Mouse (Mus musculus) heart, postnatal 14 days (tissue): Measurements from ENCODE around the gene Mbnl1. TPM values are rescaled to one million over a fixed set of nuclear protein-coding genes. Genes with fewer than 3 reads are reported as not detected.
"Not testable (repeated sequence)": the region's sequence is repeated elsewhere in the genome, so short reads cannot be mapped to it uniquely, and the experiment has no call there.

ENCODE experiments used
- DNase-seq, 2 experiments: peaks; one replicate each; pipeline ENCODE4 v3.0.0; 2021 to 2022
- intact Hi-C: fragments of 180-260 bp; cut with DNase I; formaldehyde crosslinking; loops from one replicate; pipeline ENCODE4 v1.15.1; 2025
- total RNA-seq, 2 experiments: library from RNA; stranded (reverse); gene quantifications; 2 replicates each; pipeline ENCODE4 v1.2.3; 2021

The Mbnl1 gene
- total RNA-seq, 2 experiments from 2014 or later: 182 to 189 TPM

DNA sequence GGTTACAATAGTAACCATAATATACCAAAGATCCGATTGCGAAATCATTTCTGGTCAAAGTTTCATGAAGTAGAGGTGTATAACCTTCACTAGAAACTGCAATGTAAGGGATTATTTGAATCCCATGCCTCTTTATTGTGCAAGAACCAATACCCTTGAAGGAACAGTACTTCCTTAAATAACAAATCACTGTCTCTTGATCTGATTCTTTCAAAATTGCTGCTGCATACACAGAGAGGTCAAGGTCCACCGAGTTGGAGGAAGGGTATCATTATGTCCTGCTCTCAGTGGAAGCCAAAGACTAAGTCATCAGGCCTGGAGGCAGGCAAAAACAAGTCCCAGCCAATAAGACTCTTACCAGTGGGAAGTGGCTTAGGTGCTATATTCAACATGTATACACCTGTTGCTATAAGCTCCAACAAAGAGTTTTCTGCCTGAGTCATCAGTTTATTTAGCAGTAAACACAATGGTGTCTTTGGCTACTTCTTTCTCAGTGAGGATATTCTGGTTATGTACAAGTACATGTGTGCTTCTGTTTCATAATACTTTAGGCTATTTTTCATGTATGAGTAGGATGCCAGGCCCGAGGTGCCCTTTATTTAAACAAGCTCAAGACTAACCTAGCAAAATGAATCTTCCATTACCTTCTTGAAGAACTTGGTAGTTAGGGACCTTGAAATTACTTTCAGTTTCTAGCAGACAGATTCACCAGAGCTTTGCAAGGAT is 13.5 kb downstream of the Mbnl1 start:
- no peak for DNase-seq
- intact Hi-C loops: no loop called here

DNA sequence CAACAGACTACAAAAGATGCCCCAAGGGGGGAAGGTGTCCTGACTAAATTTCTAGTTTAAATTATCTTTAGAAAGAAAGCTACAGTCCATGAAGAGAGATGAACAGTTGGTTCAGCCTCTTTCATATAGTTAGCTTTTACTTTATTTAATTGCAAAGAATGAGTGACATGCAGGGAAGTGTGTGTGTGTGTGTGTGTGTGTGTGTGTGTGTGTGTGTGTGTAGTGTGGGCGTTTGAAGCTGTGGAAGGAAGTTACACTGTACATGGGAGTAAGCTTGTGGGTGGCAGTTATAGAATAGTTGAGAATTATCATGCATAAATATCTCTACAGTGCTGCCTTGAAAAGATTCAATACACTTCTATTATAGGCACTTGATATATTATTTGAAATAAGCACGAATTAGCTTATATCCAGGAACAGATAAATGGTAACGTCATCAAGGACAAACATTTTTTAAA is 14.1 kb downstream of the Mbnl1 start:
- DNase-seq: no peak
- intact Hi-C loops: no loop called here

DNA sequence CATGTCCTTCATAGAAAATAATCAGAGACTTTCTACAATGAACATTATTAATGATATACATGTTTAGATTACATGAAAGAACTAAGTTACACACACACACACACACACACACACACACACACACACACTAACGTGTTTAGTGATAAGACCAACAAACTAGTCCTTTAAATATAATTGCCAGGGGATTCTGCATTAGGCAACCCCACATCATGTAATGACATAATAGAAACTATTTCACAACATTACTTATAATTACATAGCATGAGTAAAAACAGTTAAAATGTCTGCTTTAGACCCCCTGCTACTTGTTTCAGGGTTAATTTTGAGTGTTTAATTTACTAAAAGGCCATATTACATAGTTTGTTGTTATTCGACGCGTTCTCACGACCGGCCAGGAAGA is 16.9 kb downstream of the Mbnl1 start:
- no peak for DNase-seq
- intact Hi-C loops: no loop called here

DNA sequence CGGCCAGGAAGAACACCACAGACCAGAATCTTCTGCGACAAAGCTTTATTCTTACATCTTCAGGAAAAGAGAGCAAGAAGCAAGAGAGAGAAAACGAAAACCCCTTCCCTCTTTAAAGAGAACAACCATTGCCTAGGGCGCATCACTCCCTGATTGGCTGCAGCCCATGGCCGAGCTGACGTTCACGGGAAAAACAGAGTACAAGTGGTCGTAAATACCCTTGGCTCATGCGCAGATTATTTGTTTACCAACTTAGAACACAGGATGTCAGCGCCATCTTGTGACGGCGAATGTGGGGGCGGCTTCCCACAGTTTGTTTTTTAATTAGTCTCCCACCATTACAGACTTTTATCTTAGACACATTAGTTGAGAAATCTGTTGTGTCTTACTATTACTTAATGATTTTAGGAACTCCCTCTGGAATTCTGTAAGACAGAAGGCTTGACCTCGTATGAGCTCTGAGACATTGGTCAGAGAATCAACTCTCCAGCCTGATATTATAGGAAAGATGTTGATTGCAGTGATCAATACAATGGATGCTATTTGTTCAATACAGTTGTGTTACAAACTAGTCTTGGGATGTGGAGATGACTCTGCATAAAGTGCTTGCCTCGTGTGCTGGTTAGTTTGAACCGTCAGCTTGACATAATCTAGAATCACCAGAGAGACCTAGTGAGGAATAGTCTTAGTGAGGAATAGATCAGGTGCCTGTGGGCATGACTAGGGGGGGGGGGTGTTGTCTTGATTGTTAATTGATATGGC is 22.3 kb downstream of the Mbnl1 start:
- DNase-seq: not testable (repeated sequence)
- intact Hi-C loops: loop anchor here (5.0 kb wide), 1 partner anchor 88 kb away; no protein-coding TSS in a partner anchor

DNA sequence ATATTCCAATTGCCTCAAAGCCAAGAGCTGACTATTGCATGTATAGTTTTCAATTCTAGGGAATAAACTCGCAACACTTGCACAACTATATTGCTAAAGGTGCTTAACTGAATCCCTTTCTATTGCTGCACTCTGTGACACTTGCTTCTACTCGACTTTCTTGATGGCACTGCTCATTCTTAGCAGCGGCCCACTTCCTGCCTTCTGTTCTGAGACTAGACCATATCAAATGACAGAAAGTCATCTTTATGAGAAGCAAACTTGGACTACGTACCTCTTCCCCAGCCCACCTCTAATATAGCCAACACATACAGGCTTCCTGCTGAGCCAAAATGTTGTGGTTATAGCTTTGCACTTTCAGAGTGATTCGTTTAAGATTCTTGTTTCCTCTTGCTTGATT is 23.6 kb downstream of the Mbnl1 start:
- no peak for DNase-seq
- intact Hi-C loops: loop anchor here (5.0 kb wide), 1 partner anchor 89 kb away; no protein-coding TSS in a partner anchor

DNA sequence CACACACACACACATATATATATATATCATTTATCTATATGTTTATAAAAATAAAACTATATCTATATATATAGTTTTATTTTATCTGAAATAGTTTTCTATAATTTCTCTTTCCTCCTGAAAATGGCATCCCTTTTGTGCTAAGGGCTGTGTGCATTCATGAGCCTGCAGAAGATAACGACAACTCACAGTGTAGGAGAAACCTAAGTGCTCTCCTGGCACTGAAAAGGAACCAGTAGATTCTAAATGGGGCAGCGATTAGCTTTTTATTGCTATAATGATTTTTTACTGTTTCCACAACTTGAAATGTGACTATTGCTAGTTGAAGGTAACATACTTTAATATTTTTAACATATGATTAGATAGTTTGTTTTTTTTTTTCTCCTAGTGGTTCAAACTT is 25.5 kb downstream of the Mbnl1 start:
- intact Hi-C loops: loop anchor here (5.0 kb wide), 1 partner anchor 91 kb away; no protein-coding TSS in a partner anchor
- DNase-seq: no peak

DNA sequence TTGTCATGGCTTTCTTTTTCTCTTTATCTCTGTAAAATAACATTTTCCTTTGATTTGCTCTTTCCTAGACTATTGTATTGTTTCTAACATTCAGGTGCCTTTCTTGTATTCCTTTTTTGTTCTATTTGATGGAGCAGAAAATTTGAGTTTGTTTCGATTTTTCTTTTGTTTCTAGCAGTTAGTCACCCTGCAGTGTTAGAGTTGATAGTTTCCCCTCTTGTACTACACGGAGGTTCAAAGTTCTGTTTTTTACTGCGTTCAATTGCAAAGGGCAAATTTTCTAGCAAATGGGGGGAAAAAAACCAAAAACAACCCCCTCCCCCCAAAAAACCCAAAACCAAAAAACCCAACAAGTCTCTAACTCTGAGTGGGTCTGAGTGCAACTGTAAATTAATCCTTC is 26.0 kb downstream of the Mbnl1 start:
- DNase-seq: no peak
- intact Hi-C loops: loop anchor here (5.0 kb wide), 1 partner anchor 91 kb away; no protein-coding TSS in a partner anchor

DNA sequence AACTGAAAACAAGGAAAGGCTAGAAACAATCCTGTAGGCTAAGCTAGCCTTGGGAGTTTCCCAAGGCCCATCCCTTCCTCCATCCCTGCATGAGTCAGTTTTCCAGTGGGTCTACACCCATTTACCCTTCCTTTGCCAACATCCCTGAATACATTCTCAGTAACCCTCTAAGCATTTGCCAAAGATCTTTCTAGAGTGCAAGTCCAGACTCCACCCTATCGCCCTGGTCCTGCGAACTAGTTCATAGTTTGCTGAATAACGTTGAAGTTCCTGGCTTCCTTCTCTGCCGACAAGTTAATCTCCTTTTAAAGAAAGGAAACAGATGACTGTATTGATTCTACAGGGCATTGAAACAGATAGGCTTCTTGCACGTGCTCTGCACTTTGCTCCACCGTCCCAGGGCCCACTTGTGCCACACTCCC is 26.5 kb downstream of the Mbnl1 start:
- intact Hi-C loops: loop anchor here (5.0 kb wide), 1 partner anchor 92 kb away; no protein-coding TSS in a partner anchor
- peak in 1 of 2 experiments; percentile 28 for DNase-seq

DNA sequence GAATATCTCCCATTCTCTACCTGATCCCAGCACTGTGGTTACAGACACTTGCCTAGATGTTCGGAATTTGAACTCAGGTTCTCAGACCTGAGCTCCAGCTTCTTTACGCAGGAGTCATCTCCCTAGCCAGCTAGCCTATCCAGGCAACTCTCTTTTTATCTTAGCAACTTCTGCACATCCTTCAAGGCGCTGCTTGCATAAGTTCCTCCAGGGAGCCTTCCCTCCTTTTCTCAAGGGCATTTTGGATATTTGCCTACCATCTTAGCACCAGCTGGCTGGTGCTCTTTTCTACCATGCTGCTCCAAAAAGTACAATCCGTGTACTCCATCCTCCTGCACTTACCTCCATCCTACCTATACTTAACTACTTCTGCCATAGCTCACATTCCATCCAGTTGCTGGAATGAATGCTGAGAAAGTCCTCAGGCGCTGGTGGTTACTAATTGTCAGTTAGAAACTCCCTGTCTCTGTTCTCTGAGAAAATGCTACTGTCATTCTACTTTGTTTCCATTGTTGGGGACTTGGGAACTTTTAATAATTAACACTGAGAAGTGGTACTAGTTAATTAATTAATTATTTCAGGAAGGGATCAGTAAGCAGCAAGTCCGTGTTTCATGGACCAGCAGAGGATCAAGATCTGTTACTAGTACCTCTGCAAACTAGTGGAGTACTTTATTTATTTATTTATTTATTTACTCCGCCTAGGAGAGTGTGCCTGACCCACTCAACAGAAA is 27.3 kb downstream of the Mbnl1 start:
- intact Hi-C loops: loop anchor here (5.0 kb wide), 3 partner anchors 77 to 102 kb away; no protein-coding TSS in a partner anchor
- DNase-seq: no peak

DNA sequence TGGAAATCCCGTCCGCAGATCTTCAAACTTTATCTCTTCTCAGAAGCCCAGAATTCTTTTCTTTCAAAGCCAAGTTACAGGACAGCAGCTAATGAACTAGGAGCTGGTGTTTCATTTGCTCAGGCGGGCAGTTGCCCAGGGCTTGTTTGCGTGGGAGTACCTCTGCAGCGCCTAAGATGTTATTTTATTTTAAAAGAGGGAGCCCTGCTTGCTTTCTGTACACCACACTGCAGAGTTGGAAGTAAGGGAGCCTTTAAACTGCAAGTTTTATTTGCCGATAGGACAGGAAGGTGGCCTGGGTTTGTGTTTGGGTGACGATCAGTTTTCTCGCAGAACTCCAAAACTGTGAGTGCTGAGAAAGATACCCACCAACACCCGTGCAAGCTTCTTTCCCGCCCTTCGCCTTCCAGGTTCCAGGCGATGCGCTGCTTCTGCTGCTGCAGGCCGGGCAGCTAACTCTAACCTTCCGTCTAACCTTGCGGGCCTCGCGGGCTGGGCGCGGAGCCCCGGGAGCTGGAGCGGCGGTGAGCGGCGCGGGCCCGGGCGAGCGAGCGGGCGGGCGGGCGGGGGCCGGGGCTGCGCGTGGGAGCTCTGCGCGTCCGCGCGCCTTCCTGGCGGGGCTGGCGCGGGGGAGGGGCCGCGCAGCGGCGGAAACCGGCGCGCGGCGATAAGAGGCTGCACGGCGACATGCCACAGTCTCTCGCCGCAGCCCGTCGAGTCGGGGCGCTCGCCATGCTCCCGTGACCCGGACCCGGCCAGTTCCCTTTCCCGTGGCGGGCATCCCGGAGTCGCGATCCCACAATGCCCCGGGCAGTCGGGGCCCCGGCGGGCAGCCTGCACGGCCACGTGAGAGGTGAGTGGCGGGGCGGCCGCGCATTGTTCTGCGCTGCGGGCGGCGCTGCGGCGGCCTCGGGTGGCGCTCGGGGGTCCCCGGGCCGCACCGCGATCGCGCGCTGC is 28.2 kb downstream of the Mbnl1 start:
- peak; percentile 89 to 91 for DNase-seq
- intact Hi-C loops: loop anchor here (1.0 to 5.0 kb wide), 3 partner anchors 11 to 101 kb away; no protein-coding TSS in a partner anchor

DNA sequence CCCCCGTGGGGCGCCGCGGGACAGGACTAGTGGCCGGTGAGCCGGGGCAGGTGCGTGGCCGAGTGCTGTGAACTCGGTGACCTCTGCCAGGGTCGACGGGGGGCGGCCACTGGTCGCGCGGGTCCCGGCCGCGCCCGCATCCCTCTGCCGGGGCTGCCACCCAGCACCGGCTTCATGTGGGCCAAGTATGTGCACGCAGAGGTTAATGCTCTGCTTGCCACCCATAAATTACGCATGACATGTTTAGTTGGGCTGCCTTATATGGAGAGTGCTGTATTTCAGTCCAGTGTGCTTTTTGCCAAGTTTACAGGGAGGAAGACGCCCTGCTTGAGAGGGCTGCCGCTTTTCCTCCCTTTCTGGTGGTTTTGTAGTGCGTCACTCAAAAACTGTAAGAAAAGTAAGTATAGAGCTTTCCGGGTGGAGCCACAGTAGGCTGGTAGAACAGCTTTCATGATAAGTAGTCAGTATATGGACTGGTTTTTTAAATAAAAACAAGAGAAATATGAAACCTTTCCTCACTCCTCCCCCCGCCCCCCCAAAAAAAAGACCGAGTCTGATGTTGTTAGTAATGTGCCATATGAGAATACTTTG is 29.0 kb downstream of the Mbnl1 start:
- intact Hi-C loops: loop anchor here (1.0 to 5.0 kb wide), 3 partner anchors 11 to 101 kb away; no protein-coding TSS in a partner anchor
- DNase-seq: peak in 1 of 2 experiments; percentile 64

DNA sequence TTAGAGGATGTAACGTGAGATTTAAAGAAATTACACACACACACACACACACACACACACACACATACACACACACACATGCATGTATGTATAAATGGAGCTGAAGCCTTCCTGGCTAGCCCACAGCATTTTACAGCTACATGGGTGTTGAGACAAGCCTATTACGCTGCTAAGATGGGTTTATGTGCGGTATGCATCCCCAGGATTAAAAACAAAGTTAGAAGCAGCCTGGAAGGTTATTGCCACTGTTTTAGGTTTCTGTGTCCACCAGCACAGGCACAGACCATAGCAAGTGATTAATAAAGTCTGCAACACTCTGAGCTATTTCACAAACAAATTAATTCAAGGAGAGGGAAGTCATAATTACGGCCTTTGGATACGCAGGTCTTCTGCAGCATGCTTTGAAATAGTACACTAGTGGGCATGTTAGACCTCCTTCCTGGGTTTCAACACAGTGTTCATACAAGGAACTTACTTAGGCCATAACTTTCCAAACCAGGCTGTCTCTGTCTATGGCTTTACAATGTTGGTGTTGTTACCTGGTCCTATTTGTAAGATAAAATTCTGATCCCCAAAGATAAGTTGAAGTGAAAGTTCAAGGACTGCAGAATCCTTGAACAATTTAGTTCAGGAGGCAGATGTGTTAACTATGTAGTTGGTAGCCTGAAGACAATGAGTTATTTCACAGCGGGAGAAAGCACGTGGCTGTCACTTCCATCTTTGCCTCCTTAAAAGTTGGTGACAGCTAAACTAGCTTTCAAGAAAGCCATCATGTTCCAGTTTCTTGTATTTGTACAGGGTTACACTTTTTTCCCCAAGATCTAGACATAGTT is 29.7 kb downstream of the Mbnl1 start:
- intact Hi-C loops: loop anchor here (5.0 kb wide), 2 partner anchors 75 to 100 kb away; no protein-coding TSS in a partner anchor
- DNase-seq: no peak

DNA sequence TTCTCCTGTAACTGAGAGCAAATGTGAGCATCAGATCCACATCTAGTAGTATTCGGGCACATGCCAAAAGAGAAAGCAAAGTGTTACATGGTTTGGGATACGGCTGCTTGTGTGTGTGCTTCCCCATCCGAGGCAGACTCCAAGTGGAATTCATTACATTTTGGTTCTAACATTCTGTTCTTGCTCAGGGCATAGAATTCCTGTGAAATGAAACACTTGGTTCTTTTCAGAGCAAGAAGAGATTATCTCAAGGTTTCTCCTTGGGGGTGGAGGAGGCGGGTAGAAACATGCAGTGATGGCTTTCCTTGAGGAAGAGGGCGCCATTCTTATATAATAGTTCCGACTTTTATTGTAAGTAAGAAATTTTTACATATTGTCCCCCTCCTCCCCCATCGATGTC is 30.6 kb downstream of the Mbnl1 start:
- intact Hi-C loops: loop anchor here (5.0 kb wide), 2 partner anchors 74 to 99 kb away; no protein-coding TSS in a partner anchor
- no peak for DNase-seq

DNA sequence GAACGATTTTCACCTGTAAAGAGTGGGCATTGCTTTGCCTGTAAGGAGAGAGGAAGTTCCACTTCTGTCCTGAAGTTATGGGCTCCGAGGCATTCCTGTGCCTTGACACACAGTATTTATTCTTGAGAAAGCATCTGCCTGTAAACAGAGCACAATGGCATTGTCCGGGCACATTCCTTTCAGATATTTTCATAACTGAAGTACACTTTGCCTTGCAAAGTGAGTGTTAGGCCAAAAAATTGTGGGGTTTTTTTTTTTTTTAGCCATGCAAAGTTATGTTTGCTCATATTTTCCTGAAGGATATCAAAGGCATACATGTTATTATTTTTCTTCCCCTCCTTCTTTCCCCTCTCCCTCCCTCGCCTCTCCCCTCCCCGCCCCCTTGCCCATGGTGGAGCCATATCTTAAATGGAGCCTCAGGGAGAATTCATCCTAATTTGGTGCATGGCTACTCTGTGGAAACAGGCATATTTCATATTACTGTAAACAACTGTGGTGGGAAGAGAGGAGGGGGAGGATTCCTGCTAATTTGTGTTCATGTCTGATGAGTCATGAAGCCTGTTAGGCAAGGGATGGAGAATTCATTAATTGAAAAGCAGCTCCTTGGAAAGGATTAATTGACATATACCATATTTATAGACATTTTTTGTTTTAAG is 32.3 kb downstream of the Mbnl1 start:
- intact Hi-C loops: loop anchor here (5.0 kb wide), 2 partner anchors 72 to 97 kb away; no protein-coding TSS in a partner anchor
- DNase-seq: no peak

DNA sequence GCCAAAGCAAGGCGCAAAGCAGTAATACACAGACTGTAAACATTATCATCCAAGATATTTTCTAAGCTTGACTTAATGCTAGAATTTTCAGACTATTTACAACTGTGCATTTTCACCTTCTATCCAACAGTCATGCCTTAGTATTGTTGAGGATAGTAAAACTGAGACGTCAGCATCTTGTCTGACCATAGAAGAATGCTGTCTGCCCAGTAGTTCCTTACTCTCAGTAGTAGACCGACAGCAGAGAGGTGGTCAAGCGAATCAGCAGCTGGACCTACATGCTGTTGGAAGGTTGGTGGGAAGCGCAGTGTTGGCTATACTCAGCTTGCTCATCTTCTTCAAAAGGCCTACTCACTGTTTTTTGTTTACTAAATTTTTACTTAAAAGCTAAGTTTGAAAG is 34.2 kb downstream of the Mbnl1 start:
- no peak for DNase-seq
- intact Hi-C loops: no loop called here

DNA sequence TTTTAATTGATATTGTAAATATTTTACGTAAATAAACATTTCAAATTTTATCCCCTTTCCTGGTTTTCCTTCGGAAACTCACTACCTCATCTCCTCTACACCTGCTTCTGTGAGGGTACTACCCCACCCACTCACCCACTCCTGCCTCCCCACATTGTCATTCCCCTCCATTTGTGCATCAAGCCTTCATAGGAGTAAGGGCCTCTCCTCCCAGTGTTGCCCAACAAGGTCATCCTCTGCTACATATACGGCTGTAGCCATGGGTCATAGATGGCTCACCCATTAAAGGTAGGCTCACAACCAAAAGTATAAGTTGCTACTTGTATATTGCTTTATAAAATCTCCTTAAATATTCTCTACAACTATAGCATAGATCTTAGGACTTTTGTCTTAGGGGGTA is 34.9 kb downstream of the Mbnl1 start:
- no peak for DNase-seq
- intact Hi-C loops: no loop called here

DNA sequence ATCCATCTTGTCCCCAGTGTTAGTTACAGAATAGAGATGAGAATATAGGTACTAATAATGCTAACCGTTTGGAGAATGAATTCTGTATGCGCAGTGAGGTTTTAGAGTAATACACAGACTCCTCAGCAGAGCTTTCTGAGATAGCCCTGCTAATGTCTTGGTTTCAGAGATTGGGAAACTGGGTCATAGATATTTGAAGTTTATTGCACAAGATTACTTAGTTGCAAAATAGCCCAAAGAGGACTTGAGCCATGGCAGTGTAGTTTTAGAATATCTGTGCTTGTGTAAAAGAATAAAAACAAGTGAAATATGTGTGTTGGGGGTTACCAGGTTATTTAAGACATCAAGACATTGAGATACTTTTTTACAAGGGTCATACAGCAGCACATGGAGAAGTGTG is 35.3 kb downstream of the Mbnl1 start:
- intact Hi-C loops: no loop called here
- no peak for DNase-seq
